Comparison of ENCODE assay signal across 8 mouse cellular contexts in the genomic region with DNA sequence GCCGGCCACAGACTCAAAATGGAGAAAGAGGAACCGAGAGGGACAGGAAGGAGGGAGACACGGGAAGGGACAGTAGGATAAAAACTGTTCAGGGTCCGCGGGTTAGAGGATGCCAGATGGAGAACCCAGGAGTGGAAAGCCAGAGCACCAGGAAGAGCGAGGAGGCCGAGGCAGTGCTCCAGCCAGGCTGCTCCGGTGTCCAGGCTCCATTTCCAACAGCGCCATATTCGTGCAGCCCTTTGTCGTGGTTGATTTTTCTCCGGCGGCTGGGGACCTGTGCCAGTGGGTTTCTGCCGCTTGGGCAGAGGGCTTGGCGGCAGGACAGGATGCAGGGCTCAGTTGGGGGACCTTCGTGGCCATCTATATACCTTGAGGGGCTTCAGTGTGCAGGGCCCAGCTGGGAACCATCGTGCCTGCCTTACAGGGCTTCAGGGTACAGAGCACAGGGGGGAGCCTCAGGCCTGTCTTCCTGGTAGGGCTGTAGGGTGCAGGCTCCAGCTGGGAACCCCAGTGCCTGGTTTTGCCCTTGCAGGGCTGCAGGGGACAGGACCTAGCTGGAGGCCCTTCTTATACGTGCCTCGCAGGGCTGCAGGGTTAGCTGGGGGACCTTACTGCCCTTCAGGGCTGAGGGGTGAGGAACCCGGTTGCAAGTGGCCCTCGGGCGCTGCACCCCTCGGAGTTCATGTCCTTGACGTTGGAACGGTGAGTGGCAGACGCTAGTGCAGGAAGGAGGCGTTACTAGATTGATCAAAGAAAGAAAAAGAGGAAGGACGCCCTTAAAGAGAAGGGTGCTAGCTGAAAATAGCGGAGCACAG.
A peak's percentile ranks its signal among the peaks of the same experiment; 100 is the strongest.
DNase-seq lines count a peak whose midpoint lies in the region; ATAC-seq and TF ChIP-seq lines count a peak whose summit lies in the region.

No protein-coding gene starts in this region.

- intact Hi-C loops in gastrocnemius, adult 2 months (cut with DNase I), result no loop called here
- intact Hi-C loops in left cerebral cortex, adult 2 months (cut with DNase I), result loop anchor here (5.0 kb wide), 1 partner anchor 216 kb away; the partner anchor contains the start of gene Dnajc1

- H3K4me1 ChIP-seq in hindbrain, embryonic 16.5 days (ENCODE audit: control insufficient read depth, insufficient read depth, low read depth, low read length), result peaks cover 16% of the 10 kb centered on the region

- ATAC-seq in hindbrain, embryonic 16.5 days, result peak; percentile 88

- peak overlapping the region; percentile 76 for H3K4me3 ChIP-seq in gastrocnemius, adult 2 months
- peak overlapping the region; percentile 44 for H3K4me3 ChIP-seq in hindbrain, embryonic 16.5 days (ENCODE audit: low read length)
- H3K4me3 ChIP-seq in left cerebral cortex, adult 2 months, result peak overlapping the region; percentile 50

- H3K27ac ChIP-seq in gastrocnemius, adult 2 months, result peak overlapping the region; percentile 41
- H3K27ac ChIP-seq in hindbrain, embryonic 16.5 days (ENCODE audit: low read depth, low read length), result no peak overlapping the region
- peak overlapping the region; percentile 52 for H3K27ac ChIP-seq in left cerebral cortex, adult 2 months

- peak; percentile 31 for DNase-seq in R1 (ENCODE audit: low read depth, low spot score)
- peak; percentile 68 to 74 for DNase-seq in cerebellum, postnatal 25 days
- DNase-seq in gastrocnemius, adult 2 months, result peak; percentile 41
- peak; percentile 22 to 34 for DNase-seq in left cerebral cortex, adult 2 months (ENCODE audit: extremely low spot score in 1 of 2, low spot score in 2 of 2)
- DNase-seq in lung, postnatal 4 days, result peak; percentile 45 to 62
- peak; percentile 38 for DNase-seq in right cerebral cortex, postnatal 25 days
- DNase-seq in MN1 (ENCODE audit: low spot score), result no peak

- peak overlapping the region; percentile 78 for H3K4me2 ChIP-seq in hindbrain, embryonic 16.5 days (ENCODE audit: low read length)

- no peaks in the 10 kb centered on the region for H3K36me3 ChIP-seq in hindbrain, embryonic 16.5 days (ENCODE audit: control insufficient read depth, insufficient read depth, low read length)

- under 1% methylated on average over 28 of the region's 29 CpGs for WGBS in hindbrain, embryonic 16.5 days

- no peak for TF ChIP-seq CTCF in gastrocnemius, adult 2 months (IDR thresholded peaks at IDR 0.05)
- TF ChIP-seq CTCF in left cerebral cortex, adult 2 months (IDR thresholded peaks at IDR 0.05), result no peak

- peak overlapping the region; percentile 74 for H3K9ac ChIP-seq in hindbrain, embryonic 16.5 days (ENCODE audit: low read depth, low read length)

- no peaks in the 10 kb centered on the region for H3K9me3 ChIP-seq in hindbrain, embryonic 16.5 days (ENCODE audit: control insufficient read depth, low read length)

- H3K27me3 ChIP-seq in hindbrain, embryonic 16.5 days (replicated peaks; ENCODE audit: control insufficient read depth, insufficient read depth, low read length), result peaks cover 12% of the 10 kb centered on the region
